Mouse (Mus musculus) myocyte (in vitro differentiated cells): ENCODE data around the gene Mindy3.

Experiments
- E2F4 ChIP-seq: IDR thresholded peaks from one replicate; pipeline ENCODE4 v1.6.1; 2011; ENCODE audit warnings: mild to moderate bottlenecking, control low read depth, moderate library complexity; ENCODE audit not compliant: insufficient read depth
- MAX ChIP-seq: IDR thresholded peaks from one replicate; pipeline ENCODE4 v1.6.1; 2011; ENCODE audit warnings: low read depth, mild to moderate bottlenecking, control low read depth
- POLR2A ChIP-seq: IDR thresholded peaks from one replicate; pipeline ENCODE4 v1.6.1; 2011; ENCODE audit warnings: low read depth, mild to moderate bottlenecking, control low read depth, moderate library complexity; ENCODE audit not compliant: insufficient read length
- POLR2AphosphoS2 ChIP-seq: IDR thresholded peaks from one replicate; pipeline ENCODE4 v1.6.1; 2011; ENCODE audit warnings: low read depth, control low read depth; ENCODE audit not compliant: insufficient read length
- TCF3 ChIP-seq: IDR thresholded peaks from one replicate; pipeline ENCODE4 v1.6.1; 2011; ENCODE audit warnings: low read depth, control low read depth; ENCODE audit not compliant: insufficient read length
- USF1 ChIP-seq: IDR thresholded peaks from one replicate; pipeline ENCODE4 v1.6.1; 2011; ENCODE audit warnings: low read depth, mild to moderate bottlenecking, control low read depth, moderate library complexity

DNA sequence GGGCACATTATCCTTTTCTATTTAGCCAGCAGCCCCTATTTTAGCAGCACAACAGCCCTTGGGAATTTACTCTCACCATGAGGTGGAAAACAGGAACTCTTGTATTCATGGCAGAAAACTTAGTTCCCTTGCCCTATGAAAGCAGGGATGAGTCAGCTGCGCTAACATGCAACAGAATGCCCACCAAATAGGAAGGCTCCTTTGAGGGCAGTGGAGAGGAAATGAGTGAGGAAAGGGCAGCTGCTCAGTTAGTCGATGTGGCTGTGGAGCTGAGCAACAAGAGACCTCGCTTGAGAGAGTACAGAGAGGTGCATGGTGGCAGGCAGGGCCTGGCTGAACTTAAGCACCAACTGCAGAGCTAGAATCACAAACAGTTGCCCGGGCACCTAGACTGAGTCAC lies 36.6 kb downstream of the Mindy3 start:
- no peak for TF ChIP-seq E2F4
- TF ChIP-seq POLR2AphosphoS2, result no peak
- TF ChIP-seq USF1, result no peak
- no peak for TF ChIP-seq TCF3
- no peak for TF ChIP-seq MAX
- no peak for TF ChIP-seq POLR2A
